31 mouse cellular contexts compared by ENCODE assay signal in the genomic region with DNA sequence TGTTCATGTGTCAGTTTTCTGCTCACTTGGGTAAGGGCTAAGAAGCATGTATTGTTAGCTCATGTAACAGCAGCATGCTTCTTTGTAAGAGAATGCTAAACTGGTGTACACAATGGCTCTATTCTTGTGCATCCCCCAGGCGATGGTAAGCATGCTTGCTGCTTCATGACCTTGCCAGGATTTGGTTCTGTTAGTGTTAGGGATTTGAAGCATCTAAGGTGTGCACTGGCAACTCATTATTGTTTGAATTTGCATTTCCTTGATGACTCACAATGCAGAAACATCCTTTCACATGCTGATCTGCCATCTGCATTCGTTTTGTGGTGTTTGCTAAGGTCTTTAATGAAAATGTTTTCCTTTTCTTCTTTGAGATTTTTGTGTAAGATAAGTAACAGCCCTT.
DNase-seq lines count a peak whose midpoint lies in the region; ATAC-seq and TF ChIP-seq lines count a peak whose summit lies in the region.
"Had no signal": no experiment of that assay in that cellular context is flagged by ENCODE, and none has a peak within 500 bp of the region (broad histone marks: within the 10 kb centered on the region; RNA-seq: fewer than 3 reads in every experiment).

No protein-coding gene starts in this region.

- H3K4me2 ChIP-seq in hindbrain, embryonic 11.5 days (replicated peaks; ENCODE audit: low read depth, low read length) = no peak overlapping the region
- H3K4me2 ChIP-seq in hindbrain, embryonic 12.5 days (replicated peaks) = no peak overlapping the region
- no peak overlapping the region for H3K4me2 ChIP-seq in midbrain, embryonic 14.5 days (ENCODE audit: low read length)
- H3K4me2 ChIP-seq in midbrain, postnatal 0 days (ENCODE audit: low read depth, low read length, poor library complexity, severe bottlenecking) = no peak overlapping the region
- H3K4me2 ChIP-seq: forebrain, embryonic 13.5 days; heart, embryonic 13.5 days; kidney, embryonic 15.5 days; limb, embryonic 12.5 days; liver, embryonic 15.5 days; lung, embryonic 14.5 days; neural tube, embryonic 15.5 days had no signal

- H3K4me1 ChIP-seq in hindbrain, embryonic 11.5 days (replicated peaks; ENCODE audit: control insufficient read depth, insufficient read depth, low read length) = no peaks in the 10 kb centered on the region
- no peaks in the 10 kb centered on the region for H3K4me1 ChIP-seq in hindbrain, embryonic 12.5 days
- H3K4me1 ChIP-seq in midbrain, embryonic 14.5 days (ENCODE audit: control insufficient read depth, insufficient read depth, low read length) = peaks cover 8% of the 10 kb centered on the region; the same call in 1 of the 2 replicates
- no peaks in the 10 kb centered on the region for H3K4me1 ChIP-seq in midbrain, postnatal 0 days (ENCODE audit: insufficient read depth, low read length)
- H3K4me1 ChIP-seq: heart, embryonic 13.5 days; kidney, embryonic 15.5 days; limb, embryonic 12.5 days; liver, embryonic 15.5 days; neural tube, embryonic 15.5 days had no signal

- H3K9me3 ChIP-seq in hindbrain, embryonic 11.5 days (ENCODE audit: control insufficient read depth, low read length) = no peaks in the 10 kb centered on the region
- no peaks in the 10 kb centered on the region for H3K9me3 ChIP-seq in hindbrain, embryonic 12.5 days (replicated peaks)
- H3K9me3 ChIP-seq in midbrain, embryonic 14.5 days (ENCODE audit: control insufficient read depth, low read length) = no peaks in the 10 kb centered on the region
- H3K9me3 ChIP-seq in midbrain, postnatal 0 days (ENCODE audit: low read length) = no peaks in the 10 kb centered on the region
- H3K9me3 ChIP-seq: forebrain, embryonic 13.5 days; heart, embryonic 13.5 days; kidney, embryonic 15.5 days; limb, embryonic 12.5 days; liver, embryonic 15.5 days; neural tube, embryonic 15.5 days had no signal

- no peak overlapping the region for H3K4me3 ChIP-seq in hindbrain, embryonic 11.5 days (ENCODE audit: low read depth, low read length)
- H3K4me3 ChIP-seq in hindbrain, embryonic 12.5 days = no peak overlapping the region
- H3K4me3 ChIP-seq in midbrain, embryonic 14.5 days (replicated peaks; ENCODE audit: low read depth, low read length) = no peak overlapping the region
- H3K4me3 ChIP-seq in midbrain, postnatal 0 days (ENCODE audit: low read depth, low read length) = no peak overlapping the region
- H3K4me3 ChIP-seq: forebrain, embryonic 13.5 days; heart, adult 2 months; heart, embryonic 13.5 days; kidney, embryonic 15.5 days; layer of hippocampus, adult 2 months; left cerebral cortex, adult 2 months; limb, embryonic 12.5 days; liver, embryonic 15.5 days; neural tube, embryonic 15.5 days had no signal

- no peaks in the 10 kb centered on the region for H3K27me3 ChIP-seq in hindbrain, embryonic 11.5 days (ENCODE audit: control insufficient read depth, insufficient read depth, low read length)
- H3K27me3 ChIP-seq in hindbrain, embryonic 12.5 days = no peaks in the 10 kb centered on the region
- no peaks in the 10 kb centered on the region for H3K27me3 ChIP-seq in midbrain, embryonic 14.5 days (ENCODE audit: control insufficient read depth, insufficient read depth, low read length)
- no peaks in the 10 kb centered on the region for H3K27me3 ChIP-seq in midbrain, postnatal 0 days (ENCODE audit: insufficient read depth, low read length)
- H3K27me3 ChIP-seq: forebrain, embryonic 13.5 days; heart, embryonic 13.5 days; kidney, embryonic 15.5 days; limb, embryonic 12.5 days; liver, embryonic 15.5 days; neural tube, embryonic 15.5 days; Patski had no signal

- TF ChIP-seq CTCF in midbrain, postnatal 0 days (IDR thresholded peaks at IDR 0.05) = no peak

- no peak for ATAC-seq in hindbrain, embryonic 11.5 days (ENCODE audit: low FRiP score)
- ATAC-seq in hindbrain, embryonic 12.5 days (ENCODE audit: low FRiP score) = no peak
- ATAC-seq in midbrain, embryonic 14.5 days (ENCODE audit: low FRiP score, low TSS enrichment) = no peak
- no peak for ATAC-seq in midbrain, postnatal 0 days (ENCODE audit: low FRiP score)
- ATAC-seq: CD4-positive, CD25-positive, alpha-beta regulatory T cell, adult 4 months; forebrain, embryonic 13.5 days; Patski had no signal

- peak; percentile 12 for DNase-seq in hindbrain, embryonic 11.5 days (ENCODE audit: low spot score)
- DNase-seq in midbrain, embryonic 14.5 days = peak; percentile 49
- no peak for DNase-seq in midbrain, postnatal 0 days (ENCODE audit: low spot score)
- DNase-seq in Muller cell, postnatal 12 days (ENCODE audit: inconsistent ontology term) = peak; percentile 32
- peak; percentile 5 for DNase-seq in embryo, embryonic 10.5 days (ENCODE audit: low spot score)
- DNase-seq in right cerebral cortex, postnatal 14 days = no peak
- no peak for DNase-seq in kidney, adult 18-20 months
- DNase-seq: adrenal gland, postnatal 25 days; cerebellum, adult 8-10 months; cerebellum, postnatal 25 days; gastrocnemius, postnatal 36 days; heart, adult 2 months; heart, postnatal 10 days; kidney, adult 11 months; kidney, postnatal 25 days; lung, embryonic 14.5 days; lung, postnatal 14 days; right cerebral cortex, adult 18-20 months; right cerebral cortex, postnatal 4 days had no signal

- no peak overlapping the region for H3K27ac ChIP-seq in hindbrain, embryonic 11.5 days (ENCODE audit: low read depth, low read length)
- no peak overlapping the region for H3K27ac ChIP-seq in hindbrain, embryonic 12.5 days
- H3K27ac ChIP-seq in midbrain, embryonic 14.5 days (replicated peaks; ENCODE audit: low read depth, low read length) = 0 out of 2 replicates have a peak overlapping the region, but pooled peaks have one; percentile 2
- no peak overlapping the region for H3K27ac ChIP-seq in midbrain, postnatal 0 days (ENCODE audit: low read depth, low read length)
- H3K27ac ChIP-seq: forebrain, embryonic 13.5 days; heart, adult 2 months; heart, embryonic 13.5 days; kidney, embryonic 15.5 days; layer of hippocampus, adult 2 months; left cerebral cortex, adult 2 months; limb, embryonic 12.5 days; liver, embryonic 15.5 days; neural tube, embryonic 15.5 days had no signal

- H3K9ac ChIP-seq in hindbrain, embryonic 11.5 days (ENCODE audit: low read depth, low read length) = no peak overlapping the region
- no peak overlapping the region for H3K9ac ChIP-seq in hindbrain, embryonic 12.5 days
- no peak overlapping the region for H3K9ac ChIP-seq in midbrain, embryonic 14.5 days (replicated peaks; ENCODE audit: low read length)
- no peak overlapping the region for H3K9ac ChIP-seq in midbrain, postnatal 0 days (replicated peaks; ENCODE audit: low read length, poor library complexity, severe bottlenecking)
- H3K9ac ChIP-seq: forebrain, embryonic 13.5 days; heart, embryonic 13.5 days; kidney, embryonic 15.5 days; limb, embryonic 12.5 days; liver, embryonic 15.5 days; lung, embryonic 14.5 days; neural tube, embryonic 15.5 days had no signal

- 32% methylated on average over 2 of the region's 2 CpGs for WGBS in hindbrain, embryonic 11.5 days
- 28% methylated on average over 2 of the region's 2 CpGs for WGBS in hindbrain, embryonic 12.5 days
- 19% methylated on average over 2 of the region's 2 CpGs for WGBS in midbrain, embryonic 14.5 days
- 14% methylated on average over 2 of the region's 2 CpGs for WGBS in midbrain, postnatal 0 days

- no peaks in the 10 kb centered on the region for H3K36me3 ChIP-seq in hindbrain, embryonic 11.5 days (ENCODE audit: control insufficient read depth, insufficient read depth, low read length)
- no peaks in the 10 kb centered on the region for H3K36me3 ChIP-seq in hindbrain, embryonic 12.5 days
- no peaks in the 10 kb centered on the region for H3K36me3 ChIP-seq in midbrain, embryonic 14.5 days (ENCODE audit: control insufficient read depth, insufficient read depth, low read length)
- H3K36me3 ChIP-seq in midbrain, postnatal 0 days (ENCODE audit: insufficient read depth, low read length) = no peaks in the 10 kb centered on the region
- H3K36me3 ChIP-seq: G1E; heart, embryonic 13.5 days; kidney, embryonic 15.5 days; limb, embryonic 12.5 days; liver, embryonic 15.5 days; neural tube, embryonic 15.5 days had no signal

Comparison
In these comparisons a context has a peak if more than half of its experiments do, and no peak if none do; other contexts are left out.
1. DNase-seq: peak in hindbrain, embryonic 11.5 days (single experiment), midbrain, embryonic 14.5 days (single experiment), Muller cell, postnatal 12 days (single experiment) and embryo, embryonic 10.5 days (single experiment); none in midbrain, postnatal 0 days (single experiment), right cerebral cortex, postnatal 14 days (single experiment) and kidney, adult 18-20 months (single experiment).